Mouse (Mus musculus) embryo, embryonic 10.5 days (tissue): Measurements from ENCODE around the gene Nr1d1.
A peak's percentile ranks its signal among the peaks of the same experiment; 100 is the strongest.
"Not testable (repeated sequence)": the region's sequence is repeated elsewhere in the genome, so short reads cannot be mapped to it uniquely, and the experiment has no call there.

Experiments used
- DNase-seq: peaks from one replicate; pipeline ENCODE4 v3.0.0-alpha.2; 2015; ENCODE audit warnings: low spot score

Gene Nr1d1

DNA sequence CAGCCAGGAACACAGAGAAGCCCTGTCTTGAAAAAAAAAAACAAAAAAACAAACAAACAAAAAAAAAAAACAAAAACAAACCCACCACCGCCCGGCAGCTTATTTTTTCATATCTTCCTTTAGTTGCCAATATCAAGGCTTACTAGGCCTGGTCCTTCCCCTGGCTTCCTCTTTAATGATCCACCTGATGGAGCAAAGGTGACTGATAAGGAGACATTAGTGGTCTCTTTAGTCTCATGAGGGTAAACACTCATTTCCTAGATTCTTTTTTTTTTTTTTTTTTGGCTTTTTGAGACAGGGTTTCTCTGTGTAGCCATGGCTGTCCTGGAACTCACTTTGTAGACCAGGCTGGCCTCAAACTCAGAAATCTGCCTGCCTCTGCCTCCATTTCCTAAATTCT lies 37.9 kb downstream of the Nr1d1 start:
- DNase-seq = not testable (repeated sequence)

DNA sequence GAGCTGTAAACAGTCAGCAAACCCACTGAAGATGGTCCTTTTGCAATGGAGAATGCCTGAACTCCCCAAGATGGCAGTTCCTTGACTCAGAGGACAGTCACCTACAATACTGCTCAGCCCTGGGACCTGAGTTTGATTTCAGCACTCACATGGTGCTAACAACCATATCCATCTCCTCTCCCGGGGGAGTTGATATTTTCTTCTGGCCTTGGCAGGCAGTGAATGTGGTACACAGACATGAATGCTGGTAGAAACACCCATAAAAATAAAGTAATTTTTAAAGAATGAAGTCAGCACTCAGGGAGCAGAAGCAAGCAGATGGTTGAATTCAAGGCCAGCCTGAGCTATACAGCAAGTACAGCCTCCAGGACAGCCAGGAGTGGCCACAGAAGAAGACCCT lies 39.0 kb downstream of the Nr1d1 start:
- DNase-seq = no peak

DNA sequence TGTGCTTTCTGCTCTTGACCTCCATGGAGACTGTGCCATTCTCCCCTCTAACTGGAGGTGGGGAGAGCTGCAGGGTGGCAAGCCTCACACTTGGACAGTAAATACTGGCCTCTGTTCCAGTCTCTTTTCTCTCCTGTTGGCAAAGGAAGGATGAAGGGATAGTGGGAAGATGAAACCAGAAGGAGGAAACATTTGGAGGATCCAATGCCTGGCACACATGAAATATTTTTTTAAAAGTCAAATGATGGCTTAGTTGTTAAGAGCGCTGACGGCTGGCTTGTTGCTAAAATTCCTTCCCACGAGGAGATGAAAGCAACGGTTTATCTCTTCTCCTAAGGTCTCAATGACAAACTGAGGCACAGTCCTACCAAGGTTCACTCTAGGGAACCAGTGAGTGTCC lies 40.0 kb downstream of the Nr1d1 start:
- no peak for DNase-seq

DNA sequence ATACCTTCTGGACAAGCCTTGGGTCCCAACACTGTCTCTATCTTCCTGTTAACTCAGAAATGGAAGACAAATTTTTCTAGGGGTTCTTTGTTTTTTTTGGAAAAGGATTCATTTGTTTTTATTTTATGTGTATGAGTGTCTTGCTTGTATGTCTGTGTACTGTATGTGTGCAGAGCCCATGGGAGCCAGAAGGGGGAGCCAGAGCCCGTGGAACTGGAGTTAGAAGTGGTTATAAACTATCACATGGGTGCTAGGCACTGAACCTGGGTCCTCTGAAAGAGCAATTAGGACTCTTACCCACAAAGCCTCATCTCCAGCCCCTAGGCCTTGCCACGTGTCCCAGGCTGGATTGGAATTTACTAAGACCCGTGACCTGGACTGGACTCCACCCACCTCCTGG lies 41.1 kb downstream of the Nr1d1 start:
- DNase-seq = no peak

DNA sequence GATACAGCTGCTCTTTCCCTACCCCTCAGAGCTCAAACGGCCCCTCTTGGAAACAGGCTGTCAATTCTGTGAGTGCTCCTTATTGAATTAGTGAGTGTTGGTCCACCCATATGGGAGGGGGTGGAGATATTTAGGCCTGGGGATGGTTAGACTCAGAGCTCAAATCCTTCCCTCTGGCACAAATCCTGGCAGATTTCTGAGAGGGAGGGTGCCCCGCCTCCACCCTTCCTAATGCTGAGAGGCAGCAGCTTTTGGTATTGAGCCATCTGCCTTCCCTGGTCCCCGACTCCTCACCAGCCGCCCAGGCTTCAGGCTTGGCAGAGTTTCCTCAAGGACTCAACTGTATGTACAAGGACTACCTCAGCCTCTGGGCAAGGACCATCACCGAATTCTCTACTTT lies 44.0 kb downstream of the Nr1d1 start:
- no peak for DNase-seq

DNA sequence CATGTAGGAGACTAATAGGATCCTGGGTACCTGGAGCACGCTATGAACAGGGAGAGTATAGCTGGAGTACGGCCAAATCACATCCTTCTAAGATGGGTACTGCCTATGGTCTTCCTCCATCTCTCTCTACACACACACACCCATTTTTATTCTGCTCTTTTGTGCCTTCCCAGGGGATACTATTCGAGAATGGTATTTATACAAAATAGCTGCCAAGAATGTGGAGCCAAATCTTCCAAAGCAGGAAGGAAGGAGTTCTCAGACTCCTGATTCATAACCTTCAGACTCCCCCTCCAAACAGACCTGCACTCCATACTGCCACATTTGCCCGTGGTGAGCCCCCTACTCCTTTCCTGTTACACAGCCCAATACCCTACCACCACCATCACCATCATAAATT lies 44.4 kb downstream of the Nr1d1 start:
- no peak for DNase-seq

DNA sequence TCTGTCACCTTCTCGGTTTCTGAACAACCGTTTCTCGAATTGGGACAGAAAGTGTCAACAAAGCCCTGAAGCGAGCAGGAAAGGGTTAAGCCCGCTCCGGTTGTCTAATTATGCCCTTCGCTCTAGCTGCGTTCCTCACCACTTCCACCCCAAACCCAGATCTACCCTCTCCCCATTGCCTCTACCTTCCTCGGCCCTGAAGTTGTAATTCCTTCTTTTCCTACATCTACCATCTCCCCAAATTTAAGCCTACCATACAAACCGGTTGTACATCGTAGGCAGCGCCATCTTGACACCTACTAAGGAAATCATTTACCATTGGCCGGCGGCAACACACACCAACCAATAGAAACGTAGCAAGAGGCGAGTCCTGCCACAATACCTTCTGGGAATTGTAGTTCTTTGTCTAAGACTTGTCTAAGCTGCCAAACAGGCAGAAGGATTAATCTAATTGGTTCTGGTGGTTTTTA lies 46.0 kb downstream of the Nr1d1 start, which contains the start of gene Med24:
Med24 (minus strand) TSS at position 317 of the 470 bp plus-strand sequence.
- peak; percentile 96 for DNase-seq

DNA sequence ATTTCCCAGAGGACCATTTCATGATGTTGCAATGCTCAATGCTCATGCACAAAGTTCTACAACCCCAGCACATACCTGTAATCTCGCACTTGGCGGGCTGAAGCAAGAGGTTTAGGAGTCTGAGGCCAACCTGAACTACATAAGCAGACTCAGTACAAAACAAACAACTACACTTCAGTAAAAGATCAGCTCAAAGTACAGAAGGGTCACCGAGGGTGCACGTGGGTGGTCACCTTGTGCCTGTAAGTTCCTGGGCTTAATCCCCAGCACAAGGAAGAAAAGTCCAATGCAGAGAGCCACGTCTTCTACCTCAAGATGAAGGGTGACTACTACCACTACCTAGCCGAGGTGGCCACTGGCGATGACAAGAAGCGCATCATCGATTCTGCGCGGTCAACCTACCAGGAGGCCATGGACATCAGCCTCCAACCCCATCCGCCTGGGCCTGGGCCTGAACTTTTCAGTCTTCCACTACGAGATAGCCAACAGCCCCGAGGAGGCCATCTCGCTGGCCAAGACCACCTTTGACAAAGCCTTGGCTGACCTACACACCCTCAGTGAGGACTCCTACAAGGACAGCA lies 49.1 kb downstream of the Nr1d1 start:
- no peak for DNase-seq

DNA sequence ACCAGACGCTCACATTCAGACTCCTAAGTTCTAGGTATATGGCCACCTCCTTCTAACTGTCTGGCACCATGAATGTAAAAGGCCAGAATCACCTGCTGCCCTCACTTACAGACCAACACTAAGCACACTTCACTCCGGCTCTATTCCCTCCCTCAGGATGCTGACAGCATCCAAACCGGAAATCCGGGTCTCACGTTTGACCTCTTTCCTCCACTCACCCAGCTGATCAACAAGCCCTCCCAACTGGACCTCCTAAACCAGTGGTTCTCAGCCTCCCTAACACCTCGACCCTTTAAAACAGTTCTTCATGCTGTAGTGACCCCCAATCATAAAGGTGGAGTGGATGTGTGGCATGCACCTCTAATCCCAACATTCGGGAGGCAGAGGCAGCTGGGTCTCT lies 52.0 kb downstream of the Nr1d1 start:
- no peak for DNase-seq

DNA sequence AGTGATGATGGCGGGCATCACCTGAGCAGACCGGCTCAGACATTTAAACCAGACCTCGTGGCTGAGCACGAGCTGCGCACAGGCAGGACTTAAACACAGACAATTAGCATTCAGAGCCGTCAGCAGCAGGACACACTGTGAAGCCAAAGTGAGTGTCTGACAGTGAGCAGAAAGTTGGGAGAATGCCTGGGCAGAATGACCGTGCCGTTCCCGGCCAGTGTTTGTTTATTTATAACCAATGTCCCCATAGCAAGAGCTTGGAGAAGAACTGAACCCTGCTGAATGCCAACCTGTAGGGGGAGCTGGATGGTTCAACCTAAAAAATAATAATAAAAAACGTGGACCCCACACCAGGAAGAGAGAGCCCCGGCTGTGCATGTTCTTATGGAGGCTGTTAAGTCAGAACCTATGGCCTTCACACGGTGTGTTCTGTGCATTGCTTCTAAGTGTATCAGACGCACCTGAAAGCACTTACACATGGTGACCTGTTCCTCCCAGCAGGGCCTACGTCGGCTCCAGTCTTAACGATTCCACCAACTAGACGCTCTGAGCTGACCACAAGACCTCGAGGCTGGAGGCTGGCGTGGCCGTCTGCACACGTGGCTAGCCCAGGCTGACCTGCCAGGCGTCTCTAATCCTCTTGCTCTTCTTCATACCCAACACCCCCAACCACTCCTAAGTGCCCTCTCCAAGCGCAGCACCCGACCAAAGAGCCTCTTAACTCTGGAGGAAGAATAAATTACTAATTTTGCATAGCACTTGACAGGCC lies 53.5 kb downstream of the Nr1d1 start:
- peak; percentile 51 for DNase-seq

DNA sequence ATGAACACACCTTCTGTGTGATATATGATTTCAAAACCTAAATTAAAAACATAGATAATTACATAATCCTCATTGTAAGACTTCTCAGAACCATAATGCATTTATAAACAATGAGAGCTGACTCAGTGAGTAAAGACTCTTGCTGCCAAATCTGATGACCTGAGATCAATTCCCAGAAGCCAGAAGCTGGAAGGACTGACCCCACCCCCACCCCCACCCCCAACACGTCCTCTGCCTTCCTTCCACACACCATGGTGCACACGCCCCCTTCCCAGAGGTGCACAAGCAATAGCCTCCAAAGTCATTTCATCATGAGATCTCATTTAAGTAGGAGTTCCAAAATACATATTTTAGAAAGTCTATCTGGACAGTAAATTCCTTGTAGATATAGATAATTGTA lies 54.4 kb downstream of the Nr1d1 start:
- no peak for DNase-seq
